Mouse (Mus musculus): ENCODE results near the gene Pax2.

DNA sequence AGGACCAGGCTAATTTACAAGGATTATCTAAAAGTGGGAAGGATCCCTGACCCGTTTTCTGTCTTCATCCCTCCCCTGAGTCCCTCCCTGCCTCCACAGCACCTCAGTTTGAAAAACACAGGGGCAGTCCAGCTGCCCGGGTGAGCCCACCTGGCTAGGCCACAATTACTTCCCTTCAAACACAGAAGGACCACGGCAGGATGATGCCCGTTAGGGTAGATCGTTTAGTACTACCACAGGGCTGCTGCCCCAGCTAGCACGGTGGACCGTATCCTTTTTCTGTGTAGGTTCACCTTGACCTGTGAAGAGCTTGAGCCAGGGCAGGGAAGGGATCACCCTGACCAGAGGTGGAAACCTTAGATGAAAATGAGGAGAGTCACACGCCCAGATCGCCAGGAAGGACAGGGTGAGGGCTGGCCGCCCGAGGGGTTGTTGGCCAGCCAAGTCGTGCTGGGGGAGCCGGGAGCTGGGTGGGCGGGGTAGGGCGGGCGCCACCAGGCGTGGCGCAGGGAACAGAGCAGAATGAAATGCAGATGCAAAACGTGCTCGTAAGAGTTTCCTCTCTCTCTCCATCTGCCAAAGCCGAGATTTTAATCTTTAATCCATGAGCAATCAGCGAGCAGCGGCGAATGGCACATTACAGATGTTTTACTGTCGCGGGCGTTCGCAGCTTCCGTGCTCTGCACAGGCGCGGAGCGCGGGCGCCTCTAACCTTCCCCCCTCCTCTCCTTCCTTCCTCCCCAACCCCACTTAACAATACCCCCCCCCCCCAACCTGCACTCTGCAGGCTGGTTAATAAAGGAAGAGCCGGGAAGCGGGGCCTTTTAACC lies 32.0 kb upstream of the Pax2 start:
- TF ChIP-seq POLR2A (IDR thresholded peaks at IDR 0.05; ENCODE audit: borderline replicate concordance, extremely low read depth, insufficient read depth, insufficient read length, poor library complexity, severe bottlenecking), result no peak
- TF ChIP-seq CTCF (IDR thresholded peaks at IDR 0.05; ENCODE audit: borderline replicate concordance, extremely low read depth, insufficient read depth, insufficient read length), result no peak
